7 mouse cellular contexts compared by ENCODE assay signal in genomic region chr19:37077258-37077657, GRCm38 (mm10).
A peak's percentile ranks its signal among the peaks of the same experiment; 100 is the strongest.
DNase-seq lines count a peak whose midpoint lies in the region; ATAC-seq and TF ChIP-seq lines count a peak whose summit lies in the region.
"Not testable (repeated sequence)": the region's sequence is repeated elsewhere in the genome, so short reads cannot be mapped to it uniquely, and the experiment has no call there.

No protein-coding gene starts in this region.

- H3K4me3 ChIP-seq in layer of hippocampus, adult 2 months; macrophage (ENCODE audit: inconsistent target): not testable (repeated sequence)

- not testable (repeated sequence) for H3K36me3 ChIP-seq in macrophage (ENCODE audit: inconsistent target)

- ATAC-seq in cerebellum, adult (ENCODE audit: insufficient number of reproducible peaks, low FRiP score, low TSS enrichment) = peak; percentile 91
- peak; percentile 8; the same call in 1 of the 2 replicates for ATAC-seq in frontal cortex, adult (ENCODE audit: low TSS enrichment)

- WGBS in macrophage (ENCODE audit: missing documents) = 91% methylated on average over 4 of the region's 4 CpGs

- not testable (repeated sequence) for H3K79me2 ChIP-seq in macrophage (ENCODE audit: inconsistent target)

- peak; percentile 88 for DNase-seq in cerebellum, adult 9-10 months
- DNase-seq in heart, adult 18-20 months = peak; percentile 47 to 75
- peak; percentile 54 for DNase-seq in kidney, adult 18-20 months
- not testable (repeated sequence) for DNase-seq in layer of hippocampus, adult 2 months (ENCODE audit: low spot score in 2 of 2)

- TF ChIP-seq CTCF in layer of hippocampus, adult 2 months (conservative IDR thresholded peaks at IDR 0.05) = not testable (repeated sequence)

- H3K27ac ChIP-seq in layer of hippocampus, adult 2 months = peak overlapping the region; percentile 83
- H3K27ac ChIP-seq in macrophage = peak overlapping the region; percentile 78
